Mouse (Mus musculus) cortical plate, adult 2 months (tissue): Measurements from ENCODE around the gene Usp7. TPM values are rescaled to one million over a fixed set of nuclear protein-coding genes. Genes with fewer than 3 reads are reported as not detected.
"Not testable (repeated sequence)": the region's sequence is repeated elsewhere in the genome, so short reads cannot be mapped to it uniquely, and the experiment has no call there.

ENCODE experiments used
- H3K27ac ChIP-seq: fragments of 200-500 bp; 2 replicates; pipeline ENCODE4 v1.5.1; 2012; ENCODE audit warnings: low read length, control low read depth, inconsistent platforms; ENCODE audit not compliant: insufficient read depth
- H3K4me1 ChIP-seq: fragments of 200-500 bp; 2 replicates; pipeline ENCODE4 v1.6.1; 2011; ENCODE audit warnings: low read length; ENCODE audit not compliant: control insufficient read depth, insufficient read depth
- H3K4me3 ChIP-seq: fragments of 200-500 bp; 2 replicates; pipeline ENCODE4 v1.5.1; 2011; ENCODE audit warnings: mild to moderate bottlenecking, low read length, control low read depth; ENCODE audit not compliant: insufficient read depth
- CTCF ChIP-seq: fragments of 200-500 bp; IDR thresholded peaks from 2 replicates; pipeline ENCODE4 v1.5.1; 2011; ENCODE audit warnings: mild to moderate bottlenecking, control low read depth, low read length; ENCODE audit not compliant: insufficient read depth; ENCODE audit errors: extremely low read depth
- POLR2A ChIP-seq: fragments of 200-500 bp; IDR thresholded peaks from 2 replicates; pipeline ENCODE4 v1.6.1; 2011; ENCODE audit warnings: mild to moderate bottlenecking, low read length, control low read depth; ENCODE audit not compliant: insufficient read depth; ENCODE audit errors: extremely low read depth
- polyA plus RNA-seq: library from polyadenylated mRNA; depleted of rRNA; stranded (reverse); fragments of >200 nt; gene quantifications from 2 replicates; pipeline ENCODE4 v1.2.3, GENCODE M21; 2012

The Usp7 gene
- polyA plus RNA-seq, 1 experiment = 96.0 TPM

- TF ChIP-seq POLR2A (no peak), CTCF (no peak)
- H3K4me1 ChIP-seq = peaks cover 21% of the 10 kb centered on the region
- no peak overlapping the region for H3K27ac ChIP-seq
- H3K4me3 ChIP-seq = no peak overlapping the region
Observed at GRCm38 (mm10) chr16:8733624-8734023, 58.5 kb downstream of the Usp7 start.

- peaks cover 26% of the 10 kb centered on the region for H3K4me1 ChIP-seq
- H3K4me3 ChIP-seq = not testable (repeated sequence)
Observed at GRCm38 (mm10) chr16:8732450-8732849, 59.7 kb downstream of the Usp7 start.

GRCm38 (mm10) chr16:8731630-8732029 is 60.5 kb downstream of the Usp7 start:
- Histone ChIP-seq H3K27ac (no peak overlapping the region), H3K4me3 (no peak overlapping the region), H3K4me1 (peaks cover 26% of the 10 kb centered on the region)
- TF ChIP-seq POLR2A (no peak), CTCF (no peak)

More at GRCm38 (mm10) chr16:8732450-8732849, 59.7 kb downstream of the Usp7 start:
- H3K27ac ChIP-seq = not testable (repeated sequence)

GRCm38 (mm10) chr16:8728111-8728748 is 63.9 kb downstream of the Usp7 start:
- Histone ChIP-seq H3K4me1 (peaks cover 15% of the 10 kb centered on the region), H3K4me3 (no peak overlapping the region), H3K27ac (no peak overlapping the region)
- no peak for TF ChIP-seq POLR2A
- no peak for TF ChIP-seq CTCF

- peaks cover 15% of the 10 kb centered on the region for H3K4me1 ChIP-seq
- no peak overlapping the region for H3K27ac ChIP-seq
- TF ChIP-seq CTCF = no peak
- TF ChIP-seq POLR2A = no peak
- no peak overlapping the region for H3K4me3 ChIP-seq
Observed at GRCm38 (mm10) chr16:8725807-8726206, 66.3 kb downstream of the Usp7 start.

- TF ChIP-seq POLR2A (no peak), CTCF (no peak)
- Histone ChIP-seq H3K27ac (no peak overlapping the region), H3K4me1 (peaks cover 7% of the 10 kb centered on the region)
Observed at GRCm38 (mm10) chr16:8724031-8724430, 68.1 kb downstream of the Usp7 start.

GRCm38 (mm10) chr16:8720447-8720846 is 71.7 kb downstream of the Usp7 start:
- Histone ChIP-seq H3K4me1 (peaks cover 14% of the 10 kb centered on the region), H3K27ac (no peak overlapping the region), H3K4me3 (no peak overlapping the region)
- TF ChIP-seq POLR2A = no peak

More at GRCm38 (mm10) chr16:8724031-8724430, 68.1 kb downstream of the Usp7 start:
- no peak overlapping the region for H3K4me3 ChIP-seq

- H3K4me1 ChIP-seq = peaks cover 12% of the 10 kb centered on the region
- H3K4me3 ChIP-seq = no peak overlapping the region
- TF ChIP-seq POLR2A (no peak), CTCF (no peak)
- H3K27ac ChIP-seq = no peak overlapping the region
Observed at GRCm38 (mm10) chr16:8717744-8718143, 74.4 kb downstream of the Usp7 start.

GRCm38 (mm10) chr16:8716300-8716699 is 75.8 kb downstream of the Usp7 start:
- Histone ChIP-seq H3K27ac (no peak overlapping the region), H3K4me1 (peaks cover 12% of the 10 kb centered on the region), H3K4me3 (no peak overlapping the region)
- TF ChIP-seq POLR2A (no peak), CTCF (no peak)

- TF ChIP-seq CTCF (no peak), POLR2A (no peak)
- H3K27ac ChIP-seq = no peak overlapping the region
- H3K4me3 ChIP-seq = no peak overlapping the region
- peaks cover 12% of the 10 kb centered on the region for H3K4me1 ChIP-seq
Observed at GRCm38 (mm10) chr16:8715513-8716080, 76.5 kb downstream of the Usp7 start.

- no peak overlapping the region for H3K27ac ChIP-seq
- H3K4me3 ChIP-seq = no peak overlapping the region
Observed at GRCm38 (mm10) chr16:8714851-8715250, 77.3 kb downstream of the Usp7 start.

More at GRCm38 (mm10) chr16:8714851-8715250, 77.3 kb downstream of the Usp7 start:
- peaks cover 12% of the 10 kb centered on the region for H3K4me1 ChIP-seq
- TF ChIP-seq CTCF = no peak
- no peak for TF ChIP-seq POLR2A
